Mouse (Mus musculus): ENCODE data around the gene Bbc3. TPM values are rescaled to one million over a fixed set of nuclear protein-coding genes. Genes with fewer than 3 reads are reported as not detected.
"Not testable (repeated sequence)": the region's sequence is repeated elsewhere in the genome, so short reads cannot be mapped to it uniquely, and the experiment has no call there.

Gene Bbc3
- total RNA-seq (2021): 1 to 10 TPM; 7.9 to 8.7 TPM
- long read RNA-seq, experiment 1, transcript Bbc3-201 (4 exons, 1,814 nt): major isoform, 10 of 16 reads
- long read RNA-seq, experiment 1, partial matches to known transcripts: 1 of 16 reads
- long read RNA-seq, experiment 1, other reads (novel, unspliced or antisense): 4 of 16 reads
- long read RNA-seq, experiment 2, partial matches to known transcripts: 3 of 11 reads
- long read RNA-seq, experiment 2, other reads (novel, unspliced or antisense): 4 of 11 reads

- intact Hi-C loops (cut with DNase I): loop anchor here (1.0 kb wide), 1 partner anchor 9 kb away; no protein-coding TSS in a partner anchor
Observed at GRCm38 (mm10) chr7:16308093-16308492, at the start of gene Bbc3. Gene Bbc3 (plus strand): TSS chr7:16308393.

GRCm38 (mm10) chr7:16259110-16259590 is 49.0 kb upstream of the Bbc3 start, which contains the start of gene C5ar1:
Gene C5ar1 (minus strand): TSS chr7:16259540.
- no peak for DNase-seq
- intact Hi-C loops (cut with DNase I): no loop called here

More at GRCm38 (mm10) chr7:16308093-16308492, at the start of gene Bbc3:
- DNase-seq: not testable (repeated sequence)

- no peak for DNase-seq
- intact Hi-C loops (cut with DNase I): loop anchor here (5.0 kb wide), 1 partner anchor 164 kb away; the partner anchor contains the start of gene Napa
Observed at GRCm38 (mm10) chr7:16261097-16261496, 47.1 kb upstream of the Bbc3 start.

GRCm38 (mm10) chr7:16263015-16263787 is 45.0 kb upstream of the Bbc3 start:
- DNase-seq: peak; percentile 80 to 88
- intact Hi-C loops (cut with DNase I): loop anchor here (1.0 to 5.0 kb wide), 3 partner anchors 42 to 166 kb away; partner anchors contain the start of gene Napa

- no peak for DNase-seq
- intact Hi-C loops (cut with DNase I): loop anchor here (1.0 to 5.0 kb wide), 3 partner anchors 43 to 167 kb away; partner anchors contain the start of gene Napa
Observed at GRCm38 (mm10) chr7:16263843-16264242, 44.4 kb upstream of the Bbc3 start.

DNA sequence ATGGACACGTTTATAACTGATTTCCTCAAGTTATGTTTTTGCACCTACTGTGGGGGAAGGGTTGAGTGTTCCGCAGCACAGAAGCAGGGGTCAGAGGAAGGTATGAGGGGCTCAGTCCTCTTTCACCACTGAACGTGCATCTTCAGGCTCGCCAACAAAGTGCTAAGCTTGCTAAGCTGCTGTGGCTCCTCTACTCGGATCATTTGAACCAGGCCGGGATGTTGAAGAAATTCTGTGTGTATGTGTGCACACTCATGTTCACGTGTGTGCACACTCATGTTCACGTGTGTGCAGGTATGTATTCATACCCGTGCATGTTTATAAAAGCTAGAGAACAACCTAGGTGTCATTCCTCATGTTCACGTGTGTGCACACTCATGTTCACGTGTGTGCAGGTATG is 42.3 kb upstream of the Bbc3 start:
- intact Hi-C loops (cut with DNase I): no loop called here
- DNase-seq: no peak

- DNase-seq; intact Hi-C loops (cut with DNase I): not testable (repeated sequence)
Observed at GRCm38 (mm10) chr7:16266593-16266992, 41.6 kb upstream of the Bbc3 start.

DNA sequence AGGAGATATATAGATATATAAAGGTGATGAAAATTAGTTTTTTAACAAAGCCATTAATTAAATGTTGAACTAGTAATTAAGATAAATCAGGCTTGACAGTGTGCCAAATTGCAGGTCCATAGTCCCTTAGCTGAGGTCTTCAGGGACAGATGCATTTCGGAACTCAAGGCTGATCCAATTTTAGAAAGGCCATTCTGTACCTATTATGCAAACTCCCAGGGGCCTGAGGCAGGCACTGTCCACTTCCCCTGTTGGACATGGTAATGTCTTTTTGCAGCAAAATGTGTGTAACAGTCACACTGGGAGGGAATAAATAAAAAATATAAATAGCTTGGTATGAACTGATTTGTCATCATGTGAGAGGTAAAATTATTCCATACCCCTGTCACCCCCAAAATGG is 37.1 kb upstream of the Bbc3 start:
- intact Hi-C loops (cut with DNase I): no loop called here
- DNase-seq: no peak

GRCm38 (mm10) chr7:16272681-16273080 is 35.5 kb upstream of the Bbc3 start:
- DNase-seq: peak; percentile 69 to 73
- intact Hi-C loops (cut with DNase I): no loop called here

DNA sequence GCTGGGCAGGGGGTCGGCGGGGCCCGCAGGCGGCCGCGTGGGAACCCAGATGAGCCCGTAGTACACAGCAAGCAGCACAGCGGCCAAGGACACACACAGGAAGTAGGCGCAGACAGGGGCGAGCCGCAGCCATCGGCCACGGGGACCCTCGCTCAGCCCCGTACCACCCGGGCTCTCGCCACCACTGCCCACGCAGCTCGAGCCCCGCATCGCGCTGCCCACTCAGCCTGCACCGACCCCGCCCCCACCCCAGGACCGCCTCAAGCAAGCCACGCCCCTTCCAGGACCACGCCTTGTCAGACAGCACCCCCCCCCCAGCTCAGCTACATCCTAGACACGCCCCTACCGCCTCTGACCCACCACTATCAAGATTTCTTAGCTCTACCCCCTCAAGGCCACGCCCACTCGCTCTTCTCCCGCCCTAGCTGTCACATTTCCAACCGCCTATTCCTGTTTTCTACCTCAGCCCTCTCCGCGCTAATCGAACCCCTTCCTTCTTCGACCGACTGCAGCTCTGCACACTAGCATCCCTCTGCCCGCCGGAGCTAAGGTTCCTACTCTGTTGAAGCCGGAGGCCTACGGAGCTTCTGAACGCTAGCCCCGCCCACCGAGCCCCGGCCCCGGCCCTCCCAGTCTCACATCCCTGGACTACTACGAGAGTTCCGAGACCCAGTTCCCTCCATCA is 35.0 kb upstream of the Bbc3 start, which contains the start of gene Inafm1:
TSS of gene Inafm1 (minus strand) at position 537 of the 685 bp plus-strand sequence.
- DNase-seq: peak; percentile 82 to 86
- intact Hi-C loops (cut with DNase I): no loop called here

- intact Hi-C loops (cut with DNase I): no loop called here
- no peak for DNase-seq
Observed at GRCm38 (mm10) chr7:16273766-16274140, 34.4 kb upstream of the Bbc3 start.

DNA sequence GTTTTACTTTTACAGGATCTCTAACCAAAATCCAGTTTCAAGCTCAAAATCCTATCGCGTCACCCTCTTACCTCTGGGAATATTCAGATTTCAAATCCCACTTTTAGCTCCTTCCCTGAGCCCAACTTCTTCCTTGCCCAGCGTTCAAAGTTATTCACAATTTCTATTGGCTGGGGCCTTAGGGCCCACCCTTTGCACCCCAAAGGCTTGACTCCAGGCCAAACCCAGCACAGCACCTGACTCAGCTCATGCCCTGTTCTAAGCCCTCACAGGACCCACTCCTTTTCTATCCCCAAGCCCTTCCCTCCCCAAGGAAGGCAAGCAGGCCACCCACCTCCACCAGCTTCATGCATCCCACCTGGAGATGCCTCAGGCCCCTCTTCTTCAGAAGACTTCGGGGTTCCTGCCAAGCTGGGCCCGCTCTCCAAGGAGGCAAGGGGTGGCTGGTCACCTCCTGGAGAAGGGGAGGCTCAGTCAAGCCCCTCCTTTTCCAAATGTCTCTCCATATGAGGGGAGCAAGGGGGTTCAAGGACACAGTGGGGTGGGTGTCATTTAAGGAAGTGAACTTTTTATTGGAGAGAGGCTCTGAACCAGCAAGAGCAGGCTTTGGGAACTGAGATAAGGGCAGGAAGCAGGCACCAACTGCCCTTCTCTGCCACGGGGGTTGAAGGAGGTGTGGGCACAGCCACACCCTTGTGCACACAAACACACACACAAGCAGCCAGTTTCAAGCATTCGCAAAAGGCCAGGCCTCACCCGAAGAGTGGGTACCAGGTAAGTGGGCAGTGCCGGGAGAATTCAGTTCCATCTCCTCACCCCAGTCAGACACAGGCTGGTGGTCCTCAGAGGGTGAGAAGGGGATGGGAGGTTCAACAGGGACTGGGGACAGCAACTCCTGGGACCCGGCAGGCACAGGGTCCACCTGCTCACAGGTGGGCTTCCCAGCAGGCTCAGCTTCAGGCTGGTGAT is 33.0 kb upstream of the Bbc3 start:
- no peak for DNase-seq
- intact Hi-C loops (cut with DNase I): no loop called here

GRCm38 (mm10) chr7:16280721-16281120 is 27.5 kb upstream of the Bbc3 start:
- intact Hi-C loops (cut with DNase I): no loop called here
- no peak for DNase-seq

DNA sequence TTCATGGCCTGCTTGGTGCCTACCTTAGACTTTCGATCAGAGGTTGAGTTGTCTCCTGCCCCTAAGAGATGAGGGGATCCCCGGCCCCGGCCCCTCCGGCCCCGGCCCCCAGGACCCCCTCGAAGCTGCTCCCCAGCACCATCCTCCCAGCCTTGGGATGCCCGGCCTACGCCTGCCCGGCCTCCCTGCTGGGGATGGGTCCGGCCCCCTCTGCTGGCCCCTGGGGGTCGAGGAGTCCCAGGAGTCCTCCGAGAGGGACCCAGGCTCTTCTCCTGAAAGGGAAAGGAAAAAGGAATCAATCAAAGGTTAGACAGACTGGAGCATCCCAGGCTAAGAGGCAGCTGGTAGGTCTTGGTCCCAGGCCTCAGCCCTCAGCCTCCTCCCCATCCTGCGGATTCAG is 25.9 kb upstream of the Bbc3 start:
- DNase-seq: no peak
- intact Hi-C loops (cut with DNase I): no loop called here

DNA sequence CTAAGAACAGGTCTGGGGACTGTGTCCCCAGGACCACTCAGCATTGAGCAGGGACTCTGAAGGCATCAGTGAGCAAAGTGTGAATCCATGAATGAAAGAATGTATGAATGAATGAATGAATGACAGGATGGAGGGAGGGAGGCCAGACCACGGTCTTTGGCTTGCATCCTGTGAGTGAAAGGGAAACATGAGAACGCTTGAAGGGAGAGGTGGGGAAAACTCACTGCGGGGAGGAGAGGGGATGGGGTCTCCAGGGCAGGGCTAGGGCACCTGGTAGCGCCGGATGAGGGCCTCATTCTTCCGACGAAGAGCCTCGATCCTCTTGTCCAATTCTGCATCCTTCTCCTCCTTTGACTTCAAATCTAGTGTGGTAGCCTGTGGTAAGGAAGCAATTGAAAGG is 24.2 kb upstream of the Bbc3 start:
- DNase-seq: no peak
- intact Hi-C loops (cut with DNase I): no loop called here

- DNase-seq: no peak
- intact Hi-C loops (cut with DNase I): no loop called here
Observed at GRCm38 (mm10) chr7:16284904-16285303, 23.3 kb upstream of the Bbc3 start.

DNA sequence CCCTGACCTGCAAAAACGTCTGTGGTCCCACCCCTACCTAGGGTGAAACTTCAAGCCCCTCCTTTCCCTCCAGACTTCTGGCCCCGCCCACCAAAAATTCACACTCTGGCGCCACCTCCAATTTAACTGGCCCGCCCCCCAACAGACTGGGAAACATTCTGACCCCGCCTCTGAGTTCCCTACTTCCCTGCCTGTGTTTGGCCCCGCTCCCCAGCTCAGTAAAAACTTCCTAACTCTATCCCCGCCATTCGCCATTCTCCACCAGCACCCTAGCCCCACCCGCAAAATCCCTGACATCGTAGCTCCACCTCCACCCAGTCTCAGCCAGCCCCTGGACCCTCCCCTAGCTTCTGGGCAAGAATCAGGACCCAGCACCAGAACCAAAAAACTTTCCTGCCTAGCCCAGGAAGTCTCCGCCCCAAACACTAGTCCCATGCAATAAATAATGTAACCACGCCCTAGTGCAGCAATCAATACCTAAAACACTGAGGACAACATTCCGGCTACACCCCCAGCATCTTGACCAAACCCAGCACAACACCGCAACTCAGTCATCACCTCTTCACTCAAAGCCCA is 22.7 kb upstream of the Bbc3 start:
- intact Hi-C loops (cut with DNase I): no loop called here
- peak; percentile 73 to 77 for DNase-seq

DNA sequence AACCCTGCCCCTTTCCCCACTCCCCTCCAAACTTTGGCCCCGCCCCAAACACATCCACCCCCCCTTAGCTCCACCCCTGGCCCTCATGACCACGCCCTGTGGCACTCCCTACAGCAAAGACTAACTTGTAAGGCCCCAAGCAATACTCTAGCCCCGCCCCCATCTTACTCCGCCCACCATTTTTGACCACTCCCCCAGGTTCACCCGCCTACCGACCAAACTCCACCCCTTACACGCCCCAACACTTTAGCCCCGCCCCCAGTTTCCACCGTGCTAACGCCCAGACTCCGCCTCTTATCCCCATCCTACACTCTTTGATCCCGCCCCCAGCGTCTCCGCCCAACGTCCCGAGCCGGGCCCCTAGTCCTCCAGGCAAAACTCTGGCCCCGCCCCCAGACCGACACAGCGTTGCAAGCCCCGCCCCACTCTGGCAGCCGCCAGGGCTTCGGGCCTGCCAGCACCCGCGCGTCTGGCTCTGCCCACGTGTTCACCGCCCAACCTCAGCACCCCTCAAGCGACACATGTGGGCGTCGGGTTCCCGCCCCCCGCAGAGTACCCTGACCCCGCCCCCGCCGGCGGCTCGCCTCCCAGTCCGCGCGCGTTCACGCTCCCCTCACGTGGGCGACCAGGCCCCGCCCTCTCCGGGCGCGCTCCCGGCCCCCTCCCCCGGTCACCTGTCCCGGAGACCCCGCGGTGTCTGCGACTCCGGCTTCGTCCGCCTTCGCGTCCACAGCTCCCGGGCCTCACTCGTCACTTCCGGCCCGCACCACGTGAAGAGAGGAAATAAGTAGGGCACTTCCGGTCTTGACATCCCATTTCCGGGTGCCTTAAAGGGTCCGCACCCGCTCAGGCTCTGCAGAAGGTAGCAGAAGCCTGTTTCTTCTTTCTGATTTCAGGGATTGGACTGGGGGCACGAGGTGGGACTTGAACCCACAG is 21.9 kb upstream of the Bbc3 start, which contains the start of gene Ccdc9:
TSS of gene Ccdc9 (minus strand) at position 770 of the 936 bp plus-strand sequence.
- intact Hi-C loops (cut with DNase I): no loop called here
- peak; percentile 99 to 100 for DNase-seq
